Mouse (Mus musculus): ENCODE data around the gene Ubp1.

The Ubp1 gene

GRCm38 (mm10) chr9:114015724-114016123 is 85.0 kb downstream of the Ubp1 start:
- peak; percentile 29 for DNase-seq (ENCODE audit: low read depth, low spot score)

DNA sequence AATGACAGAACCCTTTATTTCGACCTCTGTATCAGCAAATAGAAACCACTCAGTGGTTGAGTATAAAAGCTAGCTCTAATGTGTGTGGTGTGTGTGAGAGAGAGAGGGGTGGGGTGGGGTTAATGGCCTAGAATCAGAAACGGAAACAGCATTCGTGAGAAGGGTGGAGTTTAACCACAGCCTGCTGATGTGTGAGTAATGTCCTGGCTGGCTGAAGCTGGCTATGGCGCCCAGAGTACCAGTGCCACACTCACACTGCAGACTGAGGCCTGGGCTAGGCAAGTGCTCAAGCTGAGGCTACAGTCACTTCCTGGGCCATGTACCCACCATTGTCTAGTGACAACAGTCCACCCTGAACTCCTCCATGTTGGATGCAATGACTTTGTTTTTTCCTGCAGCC is 85.7 kb downstream of the Ubp1 start:
- peak; percentile 75 for DNase-seq (ENCODE audit: low read depth, low spot score)

GRCm38 (mm10) chr9:114019012-114019762 is 88.5 kb downstream of the Ubp1 start:
- no peak for DNase-seq (ENCODE audit: low read depth, low spot score)

DNA sequence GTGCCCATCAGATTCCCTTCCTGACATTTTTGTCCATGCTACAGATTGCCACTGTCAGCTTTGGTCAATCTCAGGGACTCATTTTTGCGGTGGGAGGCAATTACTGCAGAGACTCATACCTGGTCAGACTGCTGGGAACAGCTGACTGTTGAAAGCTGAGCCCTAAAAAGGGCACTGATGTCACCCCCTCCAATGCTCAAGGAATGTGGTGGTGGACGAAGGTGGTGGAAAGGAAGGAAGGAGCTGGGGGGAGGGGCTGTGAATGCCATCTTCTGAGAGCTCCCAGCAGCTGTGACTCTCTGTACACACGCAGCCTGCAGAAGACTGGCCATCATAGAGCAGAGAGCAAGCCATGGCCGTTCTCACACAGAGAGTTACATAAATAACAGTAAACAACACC is 91.4 kb downstream of the Ubp1 start:
- no peak for DNase-seq (ENCODE audit: low read depth, low spot score)

DNA sequence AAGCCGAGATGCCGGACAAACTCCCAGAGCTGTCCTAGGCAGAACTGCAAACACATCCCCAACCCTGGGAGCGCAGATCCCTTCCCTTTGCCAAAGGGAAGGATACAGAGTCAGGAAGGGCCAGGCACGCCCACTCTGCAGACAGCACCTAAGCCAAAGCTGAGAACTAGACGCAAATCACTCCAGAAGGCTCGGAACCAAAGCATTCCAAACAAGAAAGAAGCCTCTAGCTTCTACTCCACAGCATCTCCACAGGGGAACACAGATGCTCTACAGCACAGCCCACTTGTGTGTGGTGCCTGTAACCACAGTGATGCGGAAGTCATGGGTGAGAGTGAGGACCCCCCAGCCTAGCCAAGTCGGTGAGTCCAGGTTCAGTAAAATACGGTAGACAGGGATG is 94.4 kb downstream of the Ubp1 start:
- DNase-seq (ENCODE audit: low read depth, low spot score): no peak

DNA sequence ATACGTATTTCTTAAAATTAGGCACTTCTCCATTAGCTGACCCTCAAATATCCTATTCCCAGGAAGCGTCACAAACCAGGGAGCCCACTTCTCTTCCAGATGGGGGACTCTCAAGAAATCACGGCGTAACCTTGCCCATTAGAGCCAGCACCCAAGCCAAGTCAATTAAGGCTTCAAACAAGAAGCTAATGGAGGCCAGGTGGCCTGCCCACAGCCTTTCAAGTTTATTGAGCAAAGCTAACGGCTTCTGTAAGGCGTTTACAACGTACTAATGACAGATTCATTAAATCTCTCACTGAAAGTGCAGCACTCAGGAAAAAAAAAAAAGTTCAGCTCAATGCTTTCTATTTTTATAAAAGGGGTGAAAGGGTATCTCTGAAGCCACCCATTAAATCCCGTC is 95.1 kb downstream of the Ubp1 start:
- no peak for DNase-seq (ENCODE audit: low read depth, low spot score)

DNA sequence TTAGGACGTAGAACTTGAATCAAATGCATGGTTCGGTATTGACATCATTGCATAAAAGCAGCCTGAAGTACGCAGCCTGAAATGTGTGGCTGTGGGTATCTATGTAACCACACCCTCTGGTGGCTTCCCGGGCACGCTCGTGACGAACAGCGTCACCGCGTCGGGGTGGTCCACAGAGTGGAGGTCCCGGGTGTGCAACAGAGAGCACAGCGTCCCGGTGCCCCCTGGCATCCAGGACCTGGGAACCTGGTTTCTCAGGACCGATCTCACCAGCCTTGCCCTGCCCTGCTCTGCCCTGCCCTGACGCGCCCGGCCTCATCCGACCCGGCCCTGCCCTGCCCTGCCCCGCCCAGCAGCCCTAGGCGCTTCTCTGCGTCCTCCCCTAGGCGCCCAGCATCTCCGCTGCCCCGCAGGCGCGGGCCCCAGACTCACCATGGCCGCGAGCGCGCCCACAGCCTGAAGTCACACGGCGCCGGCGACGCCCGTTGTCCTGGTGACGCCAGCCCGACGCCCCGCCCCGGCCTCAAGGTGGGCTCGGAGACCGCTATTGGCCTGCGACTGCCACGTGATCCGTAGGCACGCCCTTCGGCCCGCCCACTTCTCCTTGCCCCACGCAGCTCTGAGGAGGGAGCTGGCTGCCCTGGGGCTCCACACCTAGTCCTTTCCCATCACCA is 95.7 kb downstream of the Ubp1 start:
- peak; percentile 71 for DNase-seq (ENCODE audit: low read depth, low spot score)

Measured in 3T3-L1 (cell line).